Mouse (Mus musculus) megakaryocyte progenitor cell, adult 5-6 weeks (primary cell): ENCODE measurements at regions not wholly inside any gene's neighbourhood (a gene's known extent, or its start where the extent isn't known, plus 50 kb on each side); places are given as distances from the start of the nearest gene placed in this dataset.
A peak's percentile ranks its signal among the peaks of the same experiment; 100 is the strongest.

ENCODE experiments used
- ATAC-seq: replicated peaks from 2 replicates; pipeline ENCODE4 v1.8.0; 2016; ENCODE audit warnings: mild to moderate bottlenecking, moderate TSS enrichment, inconsistent platforms; ENCODE audit not compliant: poor library complexity

DNA sequence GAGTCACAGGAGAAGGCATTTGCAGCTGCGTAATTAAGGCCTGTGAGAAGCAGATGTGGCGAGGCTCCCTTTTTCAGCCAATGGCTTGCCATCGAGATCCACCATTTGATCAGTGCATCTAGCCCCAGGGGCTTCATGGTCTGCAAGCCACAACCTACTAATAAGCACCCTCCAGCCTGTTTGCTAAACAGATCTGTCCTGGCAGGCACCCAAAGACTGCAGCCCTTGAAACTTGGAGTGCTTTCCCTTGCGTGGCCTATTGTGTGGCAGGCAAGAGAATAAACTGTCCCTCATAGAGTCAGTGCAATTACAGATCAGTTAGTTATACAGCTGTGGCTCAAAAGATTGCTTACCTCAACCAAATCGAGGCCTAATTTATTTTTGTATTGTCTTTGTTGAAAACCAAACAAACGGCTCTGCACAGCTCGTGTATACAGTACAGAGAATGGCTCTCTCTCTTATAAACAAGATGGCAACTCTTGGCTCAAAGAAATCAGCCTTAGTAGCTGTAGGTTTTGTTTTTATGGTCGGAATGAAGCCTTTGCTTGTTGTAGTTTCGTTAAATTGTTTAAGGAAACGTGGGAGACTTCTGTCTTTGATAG, 195.9 kb upstream of the Satb2 start:
- no peak for ATAC-seq

DNA sequence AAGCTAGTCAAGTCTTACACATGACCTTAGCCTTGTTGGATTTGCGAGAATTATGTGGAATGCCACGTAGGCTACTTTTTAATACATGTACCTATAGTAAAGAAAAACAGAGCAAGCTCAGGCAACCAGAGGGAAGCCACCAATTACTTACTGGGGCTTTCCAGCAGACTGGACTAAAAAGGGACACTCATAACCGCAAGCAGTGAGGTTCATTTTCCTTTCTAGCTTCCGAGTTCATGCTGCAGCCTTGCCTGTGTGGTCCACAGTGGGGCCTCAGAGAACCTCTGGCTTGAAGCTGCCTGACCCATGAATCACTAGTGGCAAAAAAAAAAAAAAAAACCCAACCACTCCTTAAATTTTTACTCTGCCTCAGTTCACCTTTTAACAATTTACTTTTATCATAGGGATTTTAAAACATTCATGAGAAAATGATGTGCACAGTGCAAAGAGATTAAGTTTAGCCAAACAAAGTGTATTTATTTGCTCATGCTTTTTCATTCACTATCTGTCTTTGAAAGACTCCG, 188.6 kb upstream of the 1700066M21Rik start:
- no peak for ATAC-seq

DNA sequence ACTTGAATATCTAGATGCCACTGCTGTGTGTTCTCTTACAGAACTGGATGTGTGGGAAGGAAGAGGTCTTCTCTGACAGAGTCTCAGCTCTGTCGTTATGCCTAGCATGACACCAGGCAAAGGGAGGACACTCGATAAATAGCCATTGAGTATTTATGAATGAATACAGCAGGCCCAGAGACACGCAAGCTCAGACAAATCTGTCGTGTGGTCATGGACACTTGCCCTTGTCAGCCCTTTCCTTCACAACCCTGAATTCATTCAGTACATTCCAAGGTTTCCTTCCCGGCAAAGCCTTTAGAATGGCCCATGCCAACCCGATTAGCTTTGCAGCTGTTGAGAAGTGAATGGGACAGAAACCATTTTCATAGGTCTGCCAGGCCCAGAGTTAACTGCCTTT, 176.1 kb upstream of the 1700066M21Rik start:
- ATAC-seq = no peak

DNA sequence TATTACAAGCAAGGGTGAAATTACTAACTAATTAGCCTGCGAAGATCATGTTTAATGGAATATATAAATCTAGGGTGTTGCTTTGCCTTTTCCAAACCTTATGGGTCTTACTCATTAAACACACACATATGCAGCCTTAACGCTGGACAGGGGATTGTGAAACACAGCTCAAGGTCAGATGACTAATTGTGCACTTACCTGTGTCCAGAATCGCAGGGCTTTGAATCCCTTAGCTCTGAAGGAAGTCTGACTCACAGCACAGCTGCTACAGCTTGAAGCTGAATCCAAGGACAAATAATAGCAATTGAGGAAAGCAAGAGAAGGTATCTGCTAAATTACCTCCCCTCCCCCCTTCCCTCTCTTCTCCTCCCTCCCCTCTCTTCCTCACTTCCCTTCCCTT, 173.1 kb upstream of the 1700066M21Rik start:
- no peak for ATAC-seq

DNA sequence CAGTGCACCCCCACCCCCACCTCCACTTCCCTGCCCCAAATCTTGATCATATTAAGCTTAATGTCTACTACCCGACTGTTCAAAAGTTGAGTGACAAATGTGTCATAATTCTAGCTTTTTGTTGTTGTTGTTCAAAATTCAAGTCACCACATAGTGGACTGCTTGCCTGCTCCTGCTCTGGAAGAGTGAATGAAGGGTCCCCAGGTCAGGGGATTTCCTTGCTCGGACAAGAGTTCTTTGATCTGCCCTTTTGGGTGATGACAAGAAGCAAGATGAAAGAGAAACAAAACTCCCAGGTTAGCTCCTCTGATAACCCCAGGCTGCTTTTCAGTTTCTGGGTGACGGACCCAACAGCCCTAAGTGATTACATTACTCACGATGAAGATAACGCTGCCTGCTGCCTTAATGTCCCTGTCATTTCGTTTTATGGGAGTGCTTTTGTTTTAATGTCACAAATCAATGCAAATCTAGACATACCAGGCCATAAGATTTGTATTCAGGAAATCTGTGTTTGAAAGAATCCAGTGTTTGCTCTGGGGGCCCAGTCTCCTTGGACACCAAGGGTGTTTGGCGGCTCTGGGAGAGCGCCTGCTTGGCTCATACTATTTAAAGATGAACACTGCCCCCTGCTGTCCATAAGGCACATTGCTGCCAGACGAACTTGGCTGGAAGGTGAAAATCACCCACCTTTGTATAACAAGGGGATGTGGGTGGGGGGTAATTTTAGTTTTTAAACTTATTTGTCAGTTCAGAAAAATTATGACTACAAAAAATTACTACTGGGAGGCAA, 172.0 kb upstream of the 1700066M21Rik start:
- ATAC-seq = peak; percentile 90

DNA sequence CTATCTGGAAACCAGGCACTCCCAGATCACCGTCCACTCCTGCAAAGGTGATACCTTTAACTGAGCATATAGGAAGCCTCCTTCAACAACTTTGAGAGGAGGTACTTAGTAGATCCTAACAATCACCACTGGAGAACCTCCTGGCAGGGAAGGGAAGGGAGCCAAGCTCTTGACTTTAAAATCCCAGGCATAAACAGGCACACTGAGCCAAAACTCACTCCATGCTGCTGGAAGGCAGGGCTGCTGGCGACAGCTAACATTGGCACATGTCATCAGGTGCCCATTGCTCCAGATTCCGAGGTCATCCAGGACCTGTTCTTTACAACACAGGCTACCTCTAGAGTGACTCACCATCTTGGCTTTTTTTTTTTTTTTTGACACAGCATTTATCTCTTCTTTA, 170.9 kb upstream of the 1700066M21Rik start:
- ATAC-seq = no peak

DNA sequence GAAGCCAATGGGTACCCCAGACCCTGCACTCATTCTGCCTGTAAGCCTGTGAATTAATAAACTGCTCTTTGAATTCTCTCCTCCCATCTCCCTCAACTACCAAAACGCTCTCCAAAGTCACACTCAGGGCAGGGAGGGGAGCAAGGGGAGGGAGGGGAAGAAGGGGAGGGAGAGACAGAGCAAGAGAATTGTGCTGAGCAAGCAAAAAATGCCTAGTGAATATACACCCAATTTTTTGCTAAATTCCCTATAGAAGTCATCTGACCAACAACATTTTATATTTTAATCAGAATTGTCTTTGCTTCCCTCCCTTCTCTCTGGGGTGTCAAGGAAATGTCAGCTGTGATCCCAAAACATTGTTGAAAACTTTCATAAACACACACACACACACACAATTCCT, 170.5 kb upstream of the 1700066M21Rik start:
- no peak for ATAC-seq

DNA sequence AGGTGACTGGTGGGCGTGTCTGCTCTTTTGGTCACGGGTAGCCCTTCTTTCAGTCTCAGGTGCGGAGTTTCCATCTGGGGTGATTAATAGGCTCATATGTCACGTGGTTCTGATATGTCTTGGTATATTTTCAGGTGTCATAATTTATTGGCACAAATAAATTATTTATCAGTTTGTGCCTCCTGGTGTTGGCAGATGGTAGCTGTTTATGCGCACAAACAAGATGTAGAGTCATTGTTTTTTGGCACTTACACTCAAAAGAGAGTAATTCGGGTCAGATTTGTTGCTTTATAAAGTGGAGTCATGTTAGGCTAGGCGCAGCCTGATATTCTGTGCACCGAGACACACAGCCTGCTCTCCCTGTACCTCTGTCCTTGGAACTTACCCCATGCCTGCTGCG, 169.0 kb upstream of the 1700066M21Rik start:
- no peak for ATAC-seq

DNA sequence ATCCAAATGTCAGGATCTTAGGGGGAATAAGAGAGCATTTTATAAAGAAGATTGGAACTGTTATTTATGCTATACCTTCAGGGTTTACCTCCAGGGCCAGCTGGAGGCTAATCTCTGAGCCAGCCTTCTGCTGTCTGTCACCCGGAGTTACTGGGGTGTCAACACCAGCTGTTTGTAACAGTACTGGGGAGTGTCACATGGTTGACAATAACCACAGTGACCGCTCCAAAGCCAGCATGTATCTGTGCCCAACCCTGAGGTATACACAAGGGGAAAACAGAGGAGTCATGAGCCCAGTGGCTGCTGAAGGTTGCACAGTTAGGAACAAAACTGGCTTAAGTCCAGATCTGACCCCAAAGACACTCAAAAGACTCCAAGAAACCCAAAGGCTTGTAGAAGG, 168.1 kb upstream of the 1700066M21Rik start:
- no peak for ATAC-seq

DNA sequence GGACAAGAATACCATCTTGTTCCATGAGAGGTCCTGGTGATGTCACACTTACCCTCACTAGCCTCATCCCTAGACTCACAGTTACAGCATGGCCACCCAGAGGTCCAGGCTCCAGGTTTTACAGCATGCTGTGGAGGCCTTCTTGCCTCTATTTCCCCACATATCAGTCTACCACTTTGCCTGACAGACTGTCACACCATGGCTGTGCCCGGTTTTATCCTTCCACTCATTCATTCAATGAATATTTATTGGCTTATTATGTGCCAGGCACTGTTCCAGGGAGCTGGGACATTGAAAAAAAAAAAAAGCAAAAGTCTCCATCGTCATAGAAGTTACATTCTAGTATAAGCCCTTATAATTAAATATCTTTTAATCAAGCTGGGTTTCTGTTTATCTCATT, 166.4 kb upstream of the 1700066M21Rik start:
- ATAC-seq = no peak

DNA sequence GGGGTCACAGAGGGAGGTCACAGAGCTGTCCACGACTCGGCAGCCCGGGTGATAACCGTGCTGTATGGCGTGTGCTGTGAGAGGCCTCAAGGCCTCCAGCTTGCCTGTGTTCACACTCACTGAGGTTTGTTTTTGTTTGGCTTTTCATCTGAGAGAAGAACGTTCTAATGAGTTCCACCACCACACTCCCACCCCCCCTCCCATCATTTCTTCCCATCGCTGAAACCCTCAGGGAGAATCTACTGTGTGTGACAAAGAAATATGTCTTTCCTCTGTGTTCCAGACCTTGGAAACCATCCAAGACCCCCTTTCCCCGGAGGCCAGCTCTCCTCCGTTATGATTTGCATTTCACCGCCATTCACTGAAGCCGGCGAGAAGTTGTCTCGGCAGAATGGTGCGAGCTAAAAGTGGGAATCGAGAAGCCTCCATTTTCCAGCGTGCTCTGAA, 164.0 kb upstream of the 1700066M21Rik start:
- no peak for ATAC-seq

DNA sequence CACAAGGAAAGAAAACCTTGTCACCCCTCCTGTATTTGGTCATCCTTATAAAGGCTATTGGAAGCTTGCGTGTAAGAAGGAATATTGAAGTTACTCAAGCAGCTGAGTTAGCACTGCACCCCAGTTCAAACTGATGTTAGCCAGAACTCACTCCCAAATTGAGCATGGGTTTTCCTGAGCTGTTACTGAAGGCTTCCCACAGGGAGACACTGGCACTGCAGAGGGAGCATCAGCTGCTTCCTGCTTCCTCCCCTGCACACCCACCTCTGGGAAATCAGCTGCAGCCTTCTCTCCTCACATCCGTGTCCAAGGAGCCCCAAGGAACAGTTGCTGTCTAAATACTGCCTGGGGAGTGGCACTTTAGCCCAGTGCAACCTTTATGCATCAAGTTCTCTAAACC, 163.2 kb upstream of the 1700066M21Rik start:
- ATAC-seq = no peak

DNA sequence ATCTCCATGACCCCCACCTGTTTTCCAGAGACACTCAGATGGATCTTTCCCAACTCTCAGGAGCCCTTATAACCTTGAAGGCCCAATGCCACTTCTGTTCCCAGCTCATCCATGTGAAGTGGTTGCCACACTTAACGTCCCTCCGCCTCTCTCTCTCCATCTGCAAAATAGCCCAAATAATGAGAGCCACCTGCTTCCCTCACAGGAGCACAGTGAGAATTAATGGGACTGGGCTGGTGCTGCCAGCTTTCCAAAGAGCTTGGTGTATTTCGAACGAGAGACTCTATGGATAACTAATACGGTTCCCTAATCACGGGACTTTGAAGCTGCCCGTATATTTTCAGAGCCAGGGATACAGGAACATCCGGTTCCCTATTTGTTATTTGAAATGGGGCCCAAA, 159.8 kb upstream of the 1700066M21Rik start:
- ATAC-seq = no peak

DNA sequence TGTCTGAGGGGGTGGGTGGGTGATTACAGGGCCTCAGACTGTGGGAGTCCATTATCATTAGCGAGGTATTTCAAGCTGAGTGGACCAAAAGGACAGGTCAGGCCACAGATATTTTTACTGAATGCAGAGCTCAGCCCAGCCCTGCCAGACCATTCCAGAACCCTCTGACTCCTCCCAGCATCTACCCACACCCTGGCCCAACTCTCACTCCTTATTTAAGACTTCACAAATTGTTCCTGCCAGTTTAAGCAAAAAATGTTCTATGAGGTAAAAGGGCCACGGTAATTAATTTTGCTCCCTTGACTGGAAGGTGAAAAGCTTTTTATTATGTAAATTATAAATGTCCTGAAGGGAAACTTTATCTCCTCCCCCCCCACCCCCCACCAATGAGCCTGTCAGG, 159.3 kb upstream of the 1700066M21Rik start:
- ATAC-seq = no peak

DNA sequence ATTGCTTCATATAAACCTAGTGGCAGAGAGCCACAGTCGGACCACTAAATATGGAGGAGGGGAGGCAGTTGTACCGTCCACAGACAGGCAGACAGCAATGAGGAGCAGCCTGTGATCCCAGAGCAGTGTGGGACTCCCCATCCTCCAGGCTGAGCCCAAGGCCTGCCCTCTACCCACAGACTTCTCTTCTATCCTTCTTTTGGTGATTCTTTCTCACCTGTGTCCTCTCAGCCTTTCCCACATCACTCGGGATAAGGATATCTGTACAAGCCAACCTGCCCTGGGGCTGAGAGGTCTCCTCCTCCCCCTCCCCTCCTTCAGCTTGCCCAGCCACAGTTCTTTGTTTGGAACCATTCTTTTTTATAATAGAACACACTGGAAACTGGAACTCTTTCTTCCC, 158.8 kb upstream of the 1700066M21Rik start:
- no peak for ATAC-seq

DNA sequence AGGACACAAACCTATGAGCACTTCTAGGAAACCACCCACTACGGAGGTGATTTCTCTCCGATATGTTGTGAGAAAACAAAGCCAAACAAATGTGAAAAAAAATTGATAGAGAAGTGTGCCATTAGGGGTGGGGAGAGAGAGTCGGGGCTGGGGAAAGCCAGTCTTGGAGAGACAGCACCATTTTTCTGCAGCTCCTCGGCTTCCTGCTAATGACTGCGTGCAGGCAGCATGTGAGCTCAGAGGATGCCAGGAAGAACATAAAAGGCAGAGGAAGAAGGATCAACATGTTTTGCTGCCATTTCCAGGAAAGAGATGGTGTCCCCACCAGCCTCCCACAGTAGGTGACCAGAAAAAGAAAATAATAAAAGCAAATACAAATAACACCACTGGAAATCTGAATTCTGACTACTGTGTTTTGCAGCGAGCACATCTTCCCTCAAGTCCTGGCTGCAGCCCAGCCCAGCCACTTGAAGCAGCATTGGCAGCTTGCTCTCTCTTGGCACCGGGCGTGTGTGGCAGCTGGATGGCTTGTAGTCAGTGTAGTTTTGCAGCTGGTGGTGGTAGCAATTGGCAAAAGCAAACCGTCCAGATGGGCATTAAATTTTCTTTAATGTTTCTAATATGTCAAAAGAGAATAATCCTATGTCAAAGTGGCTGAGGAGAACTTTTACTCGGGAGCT, 152.9 kb upstream of the 1700066M21Rik start:
- no peak for ATAC-seq

DNA sequence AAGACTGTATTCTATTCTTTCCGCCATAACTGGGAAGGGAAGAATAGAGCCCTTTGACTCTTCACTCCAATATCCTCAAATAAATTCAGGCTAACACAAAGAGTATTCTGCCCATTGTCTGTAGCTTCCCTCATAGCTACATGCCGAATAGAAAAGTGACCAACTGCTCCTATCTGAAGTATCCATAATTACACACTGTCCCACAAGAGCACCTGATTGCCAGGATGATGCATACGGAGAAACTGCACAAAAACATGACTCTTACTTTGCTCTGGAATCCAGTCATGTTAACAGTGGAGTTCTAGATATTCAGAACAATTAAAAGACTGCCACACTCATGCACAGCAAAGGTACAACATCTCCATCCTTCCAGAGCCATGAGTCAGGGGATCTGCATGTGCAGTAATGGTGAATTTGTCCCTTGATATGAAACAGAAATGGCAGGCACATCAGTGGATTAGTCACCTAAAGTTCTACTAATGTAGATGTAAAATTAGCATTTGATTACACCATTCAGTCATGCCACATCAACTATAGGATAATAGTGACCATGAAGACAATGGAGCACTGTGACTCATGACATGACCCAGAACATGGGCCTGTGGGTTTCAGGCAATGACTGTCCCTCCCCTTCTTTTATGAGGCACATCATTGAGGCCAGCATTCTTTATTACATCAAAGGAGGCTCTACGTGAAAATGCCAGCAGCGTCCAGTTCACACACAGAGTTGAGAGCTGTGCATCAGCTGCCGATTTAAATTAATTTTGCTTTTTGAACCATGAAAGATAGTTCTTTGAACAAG, 133.6 kb upstream of the 1700066M21Rik start:
- no peak for ATAC-seq

DNA sequence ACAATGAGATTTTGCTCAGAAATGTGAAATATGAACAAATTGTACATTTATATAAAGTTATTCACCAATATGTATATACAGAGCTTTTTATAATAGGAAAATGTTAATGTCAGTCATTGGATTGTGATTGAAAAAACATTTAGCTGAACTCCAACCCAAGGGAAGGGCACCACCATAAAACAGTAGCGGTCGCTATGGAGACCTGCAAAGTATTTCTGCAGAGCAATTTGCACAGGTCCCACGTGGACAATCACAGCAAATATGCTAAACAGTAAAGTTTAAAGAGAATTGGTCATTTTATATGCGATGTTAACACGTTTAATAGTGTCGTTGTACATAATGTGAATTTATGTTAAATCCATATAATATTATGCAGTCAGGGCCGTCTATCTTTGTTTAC, 117.8 kb upstream of the 1700066M21Rik start:
- no peak for ATAC-seq

DNA sequence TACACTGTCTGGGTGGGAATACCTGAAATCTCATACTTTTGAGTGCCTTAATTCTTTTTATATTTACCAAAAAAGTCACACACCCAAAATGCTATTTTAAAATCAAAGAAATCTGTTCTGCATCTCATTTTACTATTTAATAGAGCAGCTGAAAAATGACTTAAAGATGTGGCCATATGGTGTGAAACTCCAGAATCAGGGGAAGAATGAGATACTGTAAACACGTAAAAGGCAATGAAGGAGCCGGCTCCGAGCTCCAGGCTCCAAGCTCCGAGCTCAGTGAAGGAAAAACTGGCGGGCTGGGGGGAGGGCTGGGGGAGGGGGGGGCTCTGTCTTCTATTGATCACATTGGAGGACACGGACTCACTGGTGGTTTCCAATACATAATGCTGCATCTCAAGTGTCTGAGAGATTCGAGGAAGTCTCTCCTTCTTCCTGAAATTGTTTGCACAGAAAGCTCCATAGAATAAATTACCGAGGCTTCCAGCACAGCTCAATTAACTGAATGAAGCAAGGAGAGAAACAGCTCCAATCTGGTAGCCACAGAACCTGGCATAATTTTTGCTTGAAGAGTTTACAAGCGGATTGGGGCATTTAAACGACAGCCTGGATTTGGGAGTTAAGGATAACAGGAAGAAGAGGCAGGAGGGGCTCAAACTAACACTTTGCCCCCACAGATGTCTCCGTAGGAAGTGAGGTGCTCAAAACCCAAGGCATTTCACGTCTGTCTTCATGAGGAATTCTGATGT, 112.2 kb upstream of the 1700066M21Rik start:
- ATAC-seq = no peak

DNA sequence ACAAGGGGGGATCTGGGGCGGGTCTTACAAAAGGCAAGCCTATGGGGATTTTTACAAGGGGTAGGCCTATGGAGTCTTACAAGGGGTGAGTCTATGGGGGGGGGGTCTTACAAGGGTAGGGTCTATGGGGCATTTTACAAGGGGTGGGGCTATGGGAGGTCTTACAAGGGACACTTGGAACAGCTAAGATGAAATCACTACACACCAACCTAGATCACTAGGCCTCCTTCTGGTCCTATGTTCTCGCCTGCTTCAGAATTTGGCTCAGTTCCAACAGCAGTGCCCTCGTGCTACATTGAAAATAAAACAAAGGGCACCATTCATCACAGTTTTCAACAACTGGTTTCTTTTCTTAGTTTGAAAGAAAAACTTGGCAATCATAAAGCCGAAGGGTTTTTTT, 110.7 kb upstream of the 1700066M21Rik start:
- no peak for ATAC-seq
